Mouse (Mus musculus) stomach, postnatal 0 days (tissue): Measurements from ENCODE around the gene Ric8b. TPM values are rescaled to one million over a fixed set of nuclear protein-coding genes. Genes with fewer than 3 reads are reported as not detected.

Experiments used
- ATAC-seq: fragments of 200-750 bp; cut with Nextera tagmentation; 2 replicates; pipeline ENCODE4 v1.8.0; 2017; ENCODE audit not compliant: low FRiP score, low TSS enrichment
- DNase-seq: peaks from one replicate; pipeline ENCODE4 v3.0.0-alpha.2; 2016; ENCODE audit warnings: low spot score
- H3K27ac ChIP-seq: fragments of 300-500 bp; sonication (generic); replicated peaks from 2 replicates; pipeline ENCODE4 v1.5.1; 2014; ENCODE audit warnings: mild to moderate bottlenecking, control low read depth
- H3K27me3 ChIP-seq: fragments of 300-500 bp; sonication (generic); 2 replicates; pipeline ENCODE4 v1.6.1; 2014; ENCODE audit warnings: low read length; ENCODE audit not compliant: control insufficient read depth, insufficient read depth
- H3K36me3 ChIP-seq: fragments of 300-500 bp; sonication (generic); 2 replicates; pipeline ENCODE4 v1.6.1; 2014; ENCODE audit warnings: low read length, mixed read lengths; ENCODE audit not compliant: control insufficient read depth, insufficient read depth
- H3K4me1 ChIP-seq: fragments of 300-500 bp; sonication (generic); replicated peaks from 2 replicates; pipeline ENCODE4 v1.6.1; 2014; ENCODE audit warnings: antibody characterized with exemption; ENCODE audit not compliant: control insufficient read depth, insufficient read depth
- H3K4me2 ChIP-seq: fragments of 300-500 bp; sonication (generic); replicated peaks from 2 replicates; pipeline ENCODE4 v1.6.1; 2014; ENCODE audit warnings: low read depth, mild to moderate bottlenecking, control low read depth, moderate library complexity
- H3K4me3 ChIP-seq: fragments of 300-500 bp; sonication (generic); 2 replicates; pipeline ENCODE4 v1.5.1; 2014; ENCODE audit warnings: low read depth, low read length, control low read depth
- H3K9ac ChIP-seq: fragments of 300-500 bp; sonication (generic); 2 replicates; pipeline ENCODE4 v1.6.1; 2014; ENCODE audit warnings: mild to moderate bottlenecking, low read length, control low read depth, mixed read lengths
- H3K9me3 ChIP-seq: fragments of 300-500 bp; sonication (generic); 2 replicates; pipeline ENCODE4 v1.6.1; 2016; ENCODE audit warnings: low read length; ENCODE audit not compliant: control insufficient read depth
- CTCF ChIP-seq: IDR thresholded peaks from 2 replicates; pipeline ENCODE4 v1.5.1; 2016; ENCODE audit warnings: antibody characterized with exemption, low read depth, mild to moderate bottlenecking, moderate library complexity
- EP300 ChIP-seq: optimal IDR thresholded peaks from 2 replicates; pipeline ENCODE3; 2016; ENCODE audit warnings: antibody characterized with exemption
- whole genome bisulfite sequencing: fragments of 180-500 bp; shearing (Covaris S2); extraction: QIAGEN DNeasy Blood & Tissue Kit; methylation state at CpG from one replicate; pipeline ENCODE4 v1.1.7; 2014; 5-methylcytosine and 5-hydroxymethylcytosine counted together
- polyA plus RNA-seq: library from polyadenylated mRNA; unstranded; fragments of >200 nt; fragmentation: Nextera tagmentation; extraction: Ambion mirVana; gene quantifications from 2 replicates; pipeline ENCODE4 v1.2.1, GENCODE M21; 2015

Ric8b gene
- polyA plus RNA-seq, 1 experiment from 2014 or later, result 7.4 TPM

GRCm38 (mm10) chr10:84945692-84946091, 28.3 kb downstream of the Ric8b start:
- WGBS, result 90% methylated on average over 3 of the region's 3 CpGs
- no peak overlapping the region for H3K9ac ChIP-seq
- TF ChIP-seq EP300 (no peak), CTCF (peak; percentile 50)
- no peak overlapping the region for H3K27ac ChIP-seq
- ATAC-seq, result no peak
- no peak overlapping the region for H3K4me2 ChIP-seq
- H3K36me3 ChIP-seq, result peaks cover 3% of the 10 kb centered on the region; the same call in 1 of the 2 replicates
- no peaks in the 10 kb centered on the region for H3K27me3 ChIP-seq
- no peak overlapping the region for H3K4me3 ChIP-seq
- no peaks in the 10 kb centered on the region for H3K9me3 ChIP-seq
- DNase-seq, result no peak
- H3K4me1 ChIP-seq, result peaks cover 4% of the 10 kb centered on the region; the same call in 1 of the 2 replicates

- Histone ChIP-seq H3K9ac (no peak overlapping the region), H3K4me3 (no peak overlapping the region), H3K4me2 (no peak overlapping the region), H3K27ac (peak overlapping the region; percentile 41), H3K9me3 (no peaks in the 10 kb centered on the region), H3K27me3 (no peaks in the 10 kb centered on the region), H3K4me1 (peaks cover 4% of the 10 kb centered on the region; the same call in 1 of the 2 replicates), H3K36me3 (peaks cover 3% of the 10 kb centered on the region; the same call in 1 of the 2 replicates)
- TF ChIP-seq CTCF (no peak), EP300 (no peak)
- 0 out of 2 replicates have a peak, but pooled peaks have one; percentile 42 for ATAC-seq
- no peak for DNase-seq
- 24% methylated on average over 8 of the region's 8 CpGs for WGBS
These were observed 31.7 kb downstream of the Ric8b start for GRCm38 (mm10) chr10:84948970-84949683.

DNA sequence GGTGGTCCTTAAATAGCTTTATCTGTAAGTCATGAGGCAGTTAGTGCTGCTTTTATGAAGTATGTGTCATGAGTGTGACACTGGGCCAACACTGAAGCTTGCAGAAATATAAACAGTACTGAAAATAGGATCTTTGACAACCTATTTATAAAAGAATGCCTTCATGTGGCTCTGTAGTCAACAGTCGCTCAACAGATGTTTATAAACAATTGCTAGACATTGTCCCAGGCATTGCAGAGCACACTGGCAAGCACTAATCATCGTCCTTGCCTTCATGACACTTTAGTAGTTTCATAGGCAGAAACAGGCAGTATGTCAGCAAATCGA, 32.2 kb downstream of the Ric8b start:
- DNase-seq, result no peak
- no peaks in the 10 kb centered on the region for H3K27me3 ChIP-seq
- no peak overlapping the region for H3K4me2 ChIP-seq
- TF ChIP-seq EP300, result no peak
- no peak for TF ChIP-seq CTCF
- H3K9me3 ChIP-seq, result no peaks in the 10 kb centered on the region
- WGBS, result 50% methylated on average over 3 of the region's 3 CpGs
- no peak overlapping the region for H3K4me3 ChIP-seq
- no peak overlapping the region for H3K9ac ChIP-seq
- no peak; the same call in 1 of the 2 replicates for ATAC-seq
- peaks cover 3% of the 10 kb centered on the region; the same call in 1 of the 2 replicates for H3K36me3 ChIP-seq
- H3K27ac ChIP-seq, result peak overlapping the region; percentile 41
- peaks cover 4% of the 10 kb centered on the region; the same call in 1 of the 2 replicates for H3K4me1 ChIP-seq

DNA sequence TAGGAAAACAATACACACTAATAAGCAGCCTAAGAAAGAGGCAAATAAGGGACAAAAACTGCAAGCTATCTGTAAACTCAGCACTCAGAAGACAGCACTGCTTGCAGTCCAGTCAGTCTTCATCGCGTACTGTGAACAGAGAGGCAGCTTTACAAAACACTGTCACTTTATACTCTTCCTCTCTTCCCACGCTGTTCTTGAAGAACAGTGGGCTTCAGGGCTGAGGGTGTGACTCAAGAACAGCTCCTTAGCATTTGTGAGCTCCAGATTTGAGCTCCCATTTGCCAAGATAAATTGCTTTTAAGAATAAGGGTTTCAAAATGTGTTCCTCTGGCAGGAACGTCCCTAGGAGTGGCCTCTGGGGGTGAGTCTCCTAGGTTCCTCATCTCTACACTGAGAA, 33.0 kb downstream of the Ric8b start:
- Histone ChIP-seq H3K36me3 (peaks cover 3% of the 10 kb centered on the region; the same call in 1 of the 2 replicates), H3K9ac (no peak overlapping the region), H3K27me3 (no peaks in the 10 kb centered on the region), H3K27ac (no peak overlapping the region), H3K9me3 (no peaks in the 10 kb centered on the region), H3K4me1 (peaks cover 4% of the 10 kb centered on the region; the same call in 1 of the 2 replicates), H3K4me2 (no peak overlapping the region), H3K4me3 (no peak overlapping the region)
- DNase-seq, result no peak
- ATAC-seq, result no peak
- TF ChIP-seq CTCF (no peak), EP300 (no peak)
- 60% methylated on average over 4 of the region's 4 CpGs for WGBS

DNA sequence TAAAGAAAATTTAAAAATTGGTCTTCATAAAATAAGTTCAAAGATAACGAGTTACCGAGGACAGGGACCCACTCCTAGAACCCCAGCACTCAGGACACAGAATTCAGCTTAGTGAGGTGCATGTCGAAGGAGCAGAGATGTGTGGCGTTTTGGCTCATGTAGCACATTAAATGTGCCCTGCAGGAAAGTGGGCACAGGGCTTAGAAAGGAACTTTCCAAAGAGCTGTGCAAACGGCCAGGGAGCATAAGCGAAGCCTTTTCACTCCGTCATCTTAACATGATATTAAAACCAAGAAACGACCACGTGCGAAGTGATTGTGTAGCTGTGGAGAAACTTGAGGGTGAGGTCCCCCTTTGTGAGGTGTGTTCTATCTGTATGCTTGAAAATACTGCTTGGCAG, 36.8 kb downstream of the Ric8b start:
- no peak for DNase-seq

GRCm38 (mm10) chr10:84956173-84956572, 38.8 kb downstream of the Ric8b start:
- H3K9ac ChIP-seq, result no peak overlapping the region
- H3K9me3 ChIP-seq, result no peaks in the 10 kb centered on the region
- no peak for DNase-seq
- 54% methylated on average over 4 of the region's 4 CpGs for WGBS
- no peak overlapping the region for H3K4me3 ChIP-seq
- no peaks in the 10 kb centered on the region; the same call in 1 of the 2 replicates for H3K36me3 ChIP-seq
- no peak overlapping the region for H3K4me2 ChIP-seq
- no peak for TF ChIP-seq CTCF
- TF ChIP-seq EP300, result no peak
- H3K4me1 ChIP-seq, result no peaks in the 10 kb centered on the region
- no peak for ATAC-seq
- no peak overlapping the region for H3K27ac ChIP-seq
- H3K27me3 ChIP-seq, result no peaks in the 10 kb centered on the region

More for the DNA sequence above, 36.8 kb downstream of the Ric8b start:
- Histone ChIP-seq H3K4me1 (0 out of 2 replicates have a peak, but pooled peaks cover 4% of the 10 kb centered on the region), H3K9ac (no peak overlapping the region), H3K9me3 (no peaks in the 10 kb centered on the region), H3K36me3 (no peaks in the 10 kb centered on the region; the same call in 1 of the 2 replicates), H3K4me2 (no peak overlapping the region), H3K4me3 (no peak overlapping the region), H3K27me3 (no peaks in the 10 kb centered on the region), H3K27ac (no peak overlapping the region)
- no peak for ATAC-seq
- WGBS, result 95% methylated on average over 10 of the region's 10 CpGs
- no peak for TF ChIP-seq EP300
- TF ChIP-seq CTCF, result no peak
